Mouse (Mus musculus) spleen, postnatal 4 days (tissue): ENCODE results near the gene Enpp4.

Experiments used
- DNase-seq, 2 experiments: peaks; one replicate each; pipeline ENCODE4 v3.0.0; 2022; ENCODE audit warnings: low spot score in 2 of 2

Enpp4 gene

GRCm38 (mm10) chr17:44091512-44091911, 14.1 kb downstream of the Enpp4 start:
- DNase-seq: no peak

DNA sequence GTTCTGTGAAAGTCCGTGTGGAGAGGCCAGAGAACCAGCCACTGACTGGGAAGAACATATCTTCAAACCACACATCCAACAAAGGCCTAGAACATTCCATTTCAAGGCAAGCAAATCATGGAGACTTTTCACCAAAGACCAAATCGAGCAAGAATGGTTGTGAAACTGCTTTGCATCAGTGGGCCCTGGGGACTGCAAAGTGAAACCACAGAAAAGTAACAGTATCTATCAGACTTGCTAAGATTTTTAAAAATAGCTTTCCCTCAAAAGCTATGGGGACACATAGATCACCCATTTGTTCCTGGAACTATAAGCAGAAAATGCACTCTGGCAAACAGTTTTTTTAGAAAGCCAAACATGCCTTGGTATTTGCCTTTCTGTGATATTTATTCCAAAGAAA, 14.7 kb downstream of the Enpp4 start:
- DNase-seq: no peak

DNA sequence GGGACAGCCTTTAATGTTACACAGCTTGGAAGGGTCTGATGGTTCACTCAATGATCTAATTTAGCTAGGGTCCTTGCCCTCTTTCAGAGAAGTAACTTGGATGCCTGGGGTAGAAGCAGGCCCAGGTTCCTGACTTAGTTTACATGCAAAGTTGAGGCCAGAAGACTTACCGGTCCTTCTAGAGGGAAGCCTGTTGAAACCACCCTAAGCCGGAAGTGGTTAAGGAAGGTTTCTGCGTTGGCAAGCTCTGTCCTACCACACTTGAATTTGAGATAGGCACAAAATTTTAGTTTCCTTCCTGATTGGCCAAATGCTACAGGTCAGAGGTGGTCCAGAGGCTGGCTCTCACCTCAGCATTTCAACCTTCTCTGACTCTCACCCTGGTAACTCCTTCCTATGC, 17.4 kb downstream of the Enpp4 start:
- no peak for DNase-seq

DNA sequence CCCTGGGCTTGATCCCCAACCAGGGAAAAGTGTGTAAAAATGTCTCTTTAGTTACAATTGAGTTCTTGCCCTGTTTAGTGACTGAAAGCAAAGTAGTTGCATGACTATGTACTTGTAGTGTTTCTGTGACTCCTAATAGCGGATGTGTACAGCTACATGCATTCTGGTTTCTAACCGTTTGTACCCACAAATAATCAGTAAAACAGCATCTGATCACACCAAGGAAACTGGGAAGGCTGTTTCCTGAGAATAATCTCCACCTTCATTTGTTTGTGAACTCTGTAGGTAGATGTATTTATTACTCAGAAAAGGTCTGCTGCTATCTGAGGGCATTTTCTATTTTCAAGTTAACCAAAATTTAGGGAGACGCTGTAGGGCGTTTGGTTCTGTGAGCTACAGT, 22.5 kb downstream of the Enpp4 start:
- no peak for DNase-seq

DNA sequence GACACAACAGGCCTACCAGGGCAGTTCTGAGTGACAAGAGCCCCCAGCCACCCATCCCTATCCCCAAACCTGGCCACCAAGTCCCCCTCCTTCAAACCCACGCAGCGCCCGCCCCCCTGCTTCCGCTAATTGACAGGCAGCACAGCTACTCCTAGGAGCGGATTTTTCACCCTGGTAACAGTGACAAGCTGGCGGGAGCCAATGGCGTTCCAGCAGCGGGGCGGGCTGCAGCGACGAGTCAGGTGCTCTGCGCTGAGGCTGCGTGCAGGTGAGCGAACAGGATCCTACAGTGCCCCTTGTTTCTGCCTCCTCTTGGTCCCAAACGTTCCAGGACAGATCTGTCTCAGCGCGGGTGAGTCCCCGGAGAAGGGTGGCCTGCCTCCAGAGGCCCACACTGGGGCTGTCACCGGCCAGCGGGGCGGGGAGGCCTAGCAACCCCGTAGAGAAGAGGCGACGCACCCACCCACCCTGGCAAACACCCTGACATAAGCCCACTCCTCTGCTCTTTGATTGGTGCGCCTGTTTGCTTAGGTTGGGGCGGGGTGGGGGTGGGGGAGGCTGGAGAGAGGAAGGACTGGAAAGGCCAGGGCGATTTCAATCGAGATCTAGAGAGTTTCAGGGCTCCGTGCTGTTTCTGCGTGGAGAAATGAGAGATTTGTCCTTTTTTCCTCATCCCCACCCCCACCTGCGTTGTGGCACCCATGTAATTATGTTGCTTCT, 26.8 kb downstream of the Enpp4 start, which contains the start of gene Enpp5:
Gene Enpp5 (plus strand): TSS at position 183 of the 720 bp plus-strand sequence.
- peak; percentile 65 to 84 for DNase-seq

GRCm38 (mm10) chr17:44077843-44078160, 27.8 kb downstream of the Enpp4 start:
- no peak for DNase-seq

DNA sequence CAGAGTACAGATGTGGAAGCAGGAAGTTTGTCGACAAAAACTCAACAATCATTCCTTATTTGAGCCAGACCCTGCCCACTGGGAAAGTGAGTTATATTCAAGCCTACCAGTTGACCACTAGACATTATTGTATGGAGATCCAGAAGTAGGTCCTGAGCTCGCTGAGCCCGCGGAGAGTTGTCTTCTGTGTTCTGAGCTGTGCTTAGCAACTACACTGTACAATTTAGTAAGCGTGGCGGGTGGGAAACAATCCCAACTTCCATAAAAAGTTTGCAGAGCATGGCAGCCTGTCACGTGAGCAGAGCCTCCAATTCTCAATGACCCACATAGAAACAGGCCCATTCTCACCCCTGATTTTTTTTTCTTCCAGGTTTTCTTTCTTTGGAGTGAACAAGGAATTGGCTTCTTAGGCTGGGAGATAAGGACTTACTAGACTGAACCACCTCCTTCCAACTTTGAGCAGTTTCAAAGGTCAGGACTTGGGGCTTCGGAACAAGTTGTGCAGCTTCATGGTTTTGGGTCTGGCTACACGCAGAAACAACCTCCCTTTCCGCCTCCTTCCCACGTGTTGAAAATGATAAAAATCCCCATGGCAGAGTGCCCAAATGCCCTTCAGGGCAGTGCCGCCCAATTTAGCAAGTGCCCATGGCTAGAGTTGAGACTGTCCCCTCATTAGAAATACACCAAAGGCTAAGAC, 28.3 kb downstream of the Enpp4 start:
- no peak for DNase-seq

DNA sequence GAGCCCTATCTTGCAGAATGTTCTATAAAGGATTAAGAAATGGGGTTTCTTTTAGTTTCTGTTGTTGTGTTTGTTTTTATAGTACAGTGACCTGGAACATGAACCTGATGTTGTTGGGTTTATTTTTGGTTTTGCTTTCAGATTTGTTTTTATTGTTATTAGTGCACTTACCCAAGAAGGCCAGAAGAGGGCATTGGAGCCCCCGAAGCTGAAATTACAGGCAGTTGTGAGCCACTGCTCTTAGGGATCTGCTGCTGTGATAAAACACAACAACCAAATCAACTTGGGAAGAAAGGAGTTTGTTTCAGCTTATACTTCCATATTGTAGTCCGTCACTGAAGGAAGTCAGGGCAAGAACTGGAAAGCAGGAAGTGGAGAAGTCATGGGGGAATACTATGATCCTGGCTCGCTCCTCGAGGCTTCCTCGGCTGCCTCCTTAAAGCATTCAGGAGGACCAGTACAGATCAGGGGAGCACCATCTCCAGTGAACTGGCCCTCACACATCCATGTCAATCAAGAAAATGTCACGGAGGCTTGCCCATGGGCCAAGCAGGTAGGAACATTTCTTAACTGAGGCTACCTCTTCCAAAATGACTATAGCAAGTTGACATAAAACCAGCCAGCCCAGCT, 29.4 kb downstream of the Enpp4 start:
- no peak for DNase-seq

- DNase-seq: no peak
Observed at GRCm38 (mm10) chr17:44075601-44076000, 30.0 kb downstream of the Enpp4 start.

- no peak for DNase-seq
Observed at GRCm38 (mm10) chr17:44071680-44072079, 33.9 kb downstream of the Enpp4 start.

DNA sequence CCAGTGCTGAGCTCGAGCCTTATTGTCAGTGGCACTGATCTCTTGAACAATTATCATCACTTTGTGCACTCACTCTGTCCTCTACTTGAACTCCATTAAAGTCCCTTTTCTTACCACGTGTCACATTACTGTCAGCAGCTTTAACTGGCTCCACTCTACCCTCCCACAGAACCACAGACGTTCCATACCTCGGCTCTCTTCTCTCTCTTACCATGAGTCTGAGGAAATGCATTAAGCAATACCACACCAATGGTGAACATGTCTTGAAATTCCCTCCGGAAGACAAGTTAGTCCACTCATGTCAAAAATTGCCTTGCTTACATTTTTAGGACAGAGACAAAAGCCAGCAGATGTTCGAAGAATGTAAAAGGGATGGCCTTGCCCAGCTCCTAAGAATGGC, 36.7 kb downstream of the Enpp4 start:
- no peak for DNase-seq

- DNase-seq: no peak
Observed at GRCm38 (mm10) chr17:44061289-44061890, 44.2 kb downstream of the Enpp4 start.

DNA sequence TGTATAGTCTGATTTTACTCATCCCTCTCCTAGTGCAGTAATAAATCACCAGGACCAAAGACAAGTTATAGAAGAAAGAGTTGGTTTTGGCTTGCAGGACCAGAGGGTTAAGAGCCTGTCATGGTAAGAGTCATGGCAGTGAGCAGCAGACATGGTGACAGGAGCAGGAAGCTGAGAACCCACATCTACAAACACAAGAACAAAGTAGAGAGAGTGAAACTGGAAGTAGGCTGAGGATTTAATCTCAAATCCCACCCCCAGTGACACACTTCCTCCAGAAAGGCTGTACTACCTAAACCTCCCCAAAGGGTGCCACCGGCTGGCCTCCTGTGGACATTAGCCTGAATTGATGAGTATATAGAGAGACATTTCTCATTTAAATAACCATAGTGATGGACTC, 44.8 kb downstream of the Enpp4 start:
- DNase-seq: no peak

DNA sequence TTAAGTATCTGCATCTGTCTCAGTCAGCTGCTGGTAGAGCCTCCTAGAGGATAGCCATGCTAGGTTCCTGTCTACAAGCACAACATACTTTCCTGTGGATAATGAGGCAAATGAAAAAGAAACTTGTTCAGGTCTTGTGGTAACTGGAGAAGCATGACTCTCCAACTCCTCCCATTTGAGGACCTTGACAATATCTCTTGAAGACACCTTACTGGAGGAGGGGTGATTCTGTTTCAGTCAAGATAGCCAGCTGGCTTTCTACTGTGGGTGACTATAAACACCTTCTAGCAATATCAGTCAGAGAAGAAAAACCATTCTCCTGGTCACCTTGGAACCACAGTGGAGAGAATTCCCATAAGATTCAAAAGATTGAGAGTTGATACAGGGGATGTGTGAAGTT, 47.5 kb downstream of the Enpp4 start:
- DNase-seq: no peak

DNA sequence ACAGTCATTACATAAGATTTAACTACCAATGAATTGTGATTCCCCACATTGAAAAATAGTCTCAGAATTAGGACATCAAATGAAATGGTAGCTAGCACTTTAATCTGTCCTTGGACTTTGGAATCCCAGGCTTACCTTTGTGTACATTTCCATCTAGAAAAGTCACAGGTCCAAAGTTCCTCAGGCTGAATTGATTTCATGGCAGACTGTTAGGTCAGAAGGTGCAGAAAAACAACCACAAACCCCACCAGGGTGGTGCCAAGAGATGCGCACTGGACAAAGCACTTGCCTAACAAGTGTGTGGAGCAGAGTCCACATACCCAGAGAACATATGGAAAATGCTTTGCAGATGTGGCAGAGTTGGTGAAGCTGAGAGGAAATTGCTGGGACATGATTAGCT, 48.5 kb downstream of the Enpp4 start:
- no peak for DNase-seq

DNA sequence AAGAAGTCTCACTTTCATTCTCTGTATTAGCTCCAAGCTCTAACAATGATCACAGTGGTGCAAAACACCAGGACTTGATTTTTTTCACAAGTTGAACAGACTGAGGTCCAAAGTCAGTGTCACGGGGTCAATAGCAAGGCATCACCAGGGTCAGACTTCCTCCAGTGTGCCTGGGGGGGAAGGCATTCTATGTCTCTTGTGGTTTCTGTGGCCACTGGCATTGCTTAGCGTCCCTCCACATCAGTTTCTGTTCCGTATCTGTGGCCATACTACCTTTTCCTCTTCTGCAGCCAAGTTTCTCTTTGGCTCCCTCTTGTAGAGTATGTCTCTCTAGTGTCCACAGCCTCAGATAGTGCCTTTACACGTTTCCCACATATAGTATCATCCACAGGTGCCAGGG, 52.2 kb downstream of the Enpp4 start:
- peak in 1 of 2 experiments; percentile 19 for DNase-seq
